Mouse (Mus musculus) embryo, embryonic 10 days (tissue): ENCODE measurements around the gene Inpp5k.
A peak's percentile ranks its signal among the peaks of the same experiment; 100 is the strongest.
"Not testable (repeated sequence)": the region's sequence is repeated elsewhere in the genome, so short reads cannot be mapped to it uniquely, and the experiment has no call there.

Source experiments
- DNase-seq: peaks from one replicate; pipeline ENCODE4 v3.0.0-alpha.2; 2015; ENCODE audit warnings: low spot score

The Inpp5k gene

GRCm38 (mm10) chr11:75630645-75631229 lies at the start of gene Inpp5k:
TSS of gene Inpp5k (plus strand) at chr11:75630988.
- peak; percentile 96 for DNase-seq

- no peak for DNase-seq
These were observed 49.2 kb upstream of the Inpp5k start for GRCm38 (mm10) chr11:75581495-75582149.

- no peak for DNase-seq
These were observed 47.3 kb upstream of the Inpp5k start for GRCm38 (mm10) chr11:75583521-75583920.

GRCm38 (mm10) chr11:75585061-75585460 lies 45.7 kb upstream of the Inpp5k start:
- no peak for DNase-seq

- no peak for DNase-seq
These were observed 44.8 kb upstream of the Inpp5k start for GRCm38 (mm10) chr11:75585978-75586377.

- DNase-seq, result no peak
These were observed 43.8 kb upstream of the Inpp5k start for GRCm38 (mm10) chr11:75586963-75587362.

GRCm38 (mm10) chr11:75587493-75588284 lies 43.1 kb upstream of the Inpp5k start, which contains the start of gene Pitpna:
TSS of gene Pitpna (plus strand) at chr11:75588097.
- peak; percentile 96 for DNase-seq

GRCm38 (mm10) chr11:75588285-75588941 lies 42.4 kb upstream of the Inpp5k start:
- DNase-seq, result peak; percentile 67

GRCm38 (mm10) chr11:75592612-75593011 lies 38.2 kb upstream of the Inpp5k start:
- no peak for DNase-seq

- DNase-seq, result no peak
These were observed 36.4 kb upstream of the Inpp5k start for GRCm38 (mm10) chr11:75594431-75594830.

GRCm38 (mm10) chr11:75595404-75595803 lies 35.4 kb upstream of the Inpp5k start:
- DNase-seq, result no peak

- no peak for DNase-seq
These were observed 35.0 kb upstream of the Inpp5k start for GRCm38 (mm10) chr11:75595816-75596215.

GRCm38 (mm10) chr11:75596726-75597255 lies 34.0 kb upstream of the Inpp5k start:
- DNase-seq, result no peak

GRCm38 (mm10) chr11:75598004-75598403 lies 32.8 kb upstream of the Inpp5k start:
- no peak for DNase-seq

- not testable (repeated sequence) for DNase-seq
These were observed 31.0 kb upstream of the Inpp5k start for GRCm38 (mm10) chr11:75599802-75600201.

- DNase-seq, result no peak
These were observed 26.0 kb upstream of the Inpp5k start for GRCm38 (mm10) chr11:75604826-75605225.

GRCm38 (mm10) chr11:75605318-75605717 lies 25.5 kb upstream of the Inpp5k start:
- DNase-seq, result no peak

GRCm38 (mm10) chr11:75608776-75609175 lies 22.0 kb upstream of the Inpp5k start:
- no peak for DNase-seq

- no peak for DNase-seq
These were observed 20.8 kb upstream of the Inpp5k start for GRCm38 (mm10) chr11:75610021-75610420.

GRCm38 (mm10) chr11:75614769-75615168 lies 16.0 kb upstream of the Inpp5k start:
- DNase-seq, result no peak

- DNase-seq, result no peak
These were observed 15.2 kb upstream of the Inpp5k start for GRCm38 (mm10) chr11:75615556-75615955.

GRCm38 (mm10) chr11:75619133-75619532 lies 11.7 kb upstream of the Inpp5k start:
- no peak for DNase-seq
